Mouse (Mus musculus): Measurements from ENCODE around the gene Gm21915. TPM values are rescaled to one million over a fixed set of nuclear protein-coding genes. Genes with fewer than 3 reads are reported as not detected.

Gm21915 gene
- polyA plus RNA-seq (2015; fragmentation: Nextera tagmentation; extraction: Ambion mirVana) = not detected in 2 replicates

- ATAC-seq (ENCODE audit: low read depth) = no peak
- no peak within 1 kb of the TSS for H3K4me3 ChIP-seq (ENCODE audit: low read depth, low read length)
- no peak within 1 kb of the TSS for H3K4me2 ChIP-seq (ENCODE audit: low read depth, low read length)
- 57% methylated on average over 3 of the region's 3 CpGs for WGBS (ENCODE audit: insufficient replicate concordance)
- no peaks in the 10 kb centered on the region for H3K4me1 ChIP-seq (ENCODE audit: control insufficient read depth, low read depth, low read length)
- no peak within 1 kb of the TSS for H3K9ac ChIP-seq (ENCODE audit: low read depth, low read length)
- H3K27me3 ChIP-seq (ENCODE audit: control insufficient read depth, insufficient read depth, low read depth, low read length) = no peaks in the 10 kb centered on the region
- no peaks in the 10 kb centered on the region for H3K36me3 ChIP-seq (ENCODE audit: control insufficient read depth, insufficient read depth)
- no peak within 1 kb of the TSS for H3K27ac ChIP-seq (ENCODE audit: low read length)
- H3K9me3 ChIP-seq (replicated peaks; ENCODE audit: control insufficient read depth, low read length) = no peaks in the 10 kb centered on the region
These were observed at the start of gene Gm21915 for GRCm38 (mm10) chr9:40670313-40670712. Gm21915 (plus strand) TSS chr9:40670613.

- Histone ChIP-seq H3K4me2 (ENCODE audit: low read depth, low read length) (no peak overlapping the region), H3K4me3 (ENCODE audit: low read depth, low read length) (no peak overlapping the region), H3K36me3 (ENCODE audit: control insufficient read depth, insufficient read depth) (no peaks in the 10 kb centered on the region), H3K4me1 (ENCODE audit: control insufficient read depth, low read depth, low read length) (no peaks in the 10 kb centered on the region; the same call in 1 of the 2 replicates), H3K27me3 (ENCODE audit: control insufficient read depth, insufficient read depth, low read depth, low read length) (peaks cover 8% of the 10 kb centered on the region), H3K9me3 (replicated peaks; ENCODE audit: control insufficient read depth, low read length) (no peaks in the 10 kb centered on the region), H3K9ac (ENCODE audit: low read depth, low read length) (no peak overlapping the region), H3K27ac (ENCODE audit: low read length) (no peak overlapping the region)
- 78% methylated on average over 3 of the region's 3 CpGs for WGBS (ENCODE audit: insufficient replicate concordance)
- no peak for ATAC-seq (ENCODE audit: low read depth)
These were observed 48.1 kb upstream of the Gm21915 start for GRCm38 (mm10) chr9:40622265-40622664.

GRCm38 (mm10) chr9:40622793-40623192, 47.6 kb upstream of the Gm21915 start:
- Histone ChIP-seq H3K4me3 (ENCODE audit: low read depth, low read length) (no peak overlapping the region), H3K36me3 (ENCODE audit: control insufficient read depth, insufficient read depth) (no peaks in the 10 kb centered on the region), H3K9me3 (replicated peaks; ENCODE audit: control insufficient read depth, low read length) (no peaks in the 10 kb centered on the region), H3K9ac (ENCODE audit: low read depth, low read length) (no peak overlapping the region), H3K27ac (ENCODE audit: low read length) (no peak overlapping the region), H3K27me3 (ENCODE audit: control insufficient read depth, insufficient read depth, low read depth, low read length) (peaks cover 5% of the 10 kb centered on the region), H3K4me2 (ENCODE audit: low read depth, low read length) (no peak overlapping the region), H3K4me1 (ENCODE audit: control insufficient read depth, low read depth, low read length) (no peaks in the 10 kb centered on the region)
- ATAC-seq (ENCODE audit: low read depth) = no peak
- WGBS (ENCODE audit: insufficient replicate concordance) = 54% methylated on average over 4 of the region's 4 CpGs

- no peak overlapping the region for H3K4me2 ChIP-seq (ENCODE audit: low read depth, low read length)
- no peaks in the 10 kb centered on the region for H3K36me3 ChIP-seq (ENCODE audit: control insufficient read depth, insufficient read depth)
- ATAC-seq (ENCODE audit: low read depth) = no peak
- H3K9me3 ChIP-seq (replicated peaks; ENCODE audit: control insufficient read depth, low read length) = no peaks in the 10 kb centered on the region
- no peak overlapping the region for H3K4me3 ChIP-seq (ENCODE audit: low read depth, low read length)
- 50% methylated on average over 3 of the region's 3 CpGs for WGBS (ENCODE audit: insufficient replicate concordance)
- H3K9ac ChIP-seq (ENCODE audit: low read depth, low read length) = no peak overlapping the region
- no peak overlapping the region for H3K27ac ChIP-seq (ENCODE audit: low read length)
- peaks cover 3% of the 10 kb centered on the region; the same call in 1 of the 2 replicates for H3K4me1 ChIP-seq (ENCODE audit: control insufficient read depth, low read depth, low read length)
- H3K27me3 ChIP-seq (ENCODE audit: control insufficient read depth, insufficient read depth, low read depth, low read length) = no peaks in the 10 kb centered on the region
These were observed 45.1 kb upstream of the Gm21915 start for GRCm38 (mm10) chr9:40625341-40625740.

GRCm38 (mm10) chr9:40626566-40626965, 43.8 kb upstream of the Gm21915 start:
- 55% methylated on average over 11 of the region's 11 CpGs for WGBS (ENCODE audit: insufficient replicate concordance)
- ATAC-seq (ENCODE audit: low read depth) = no peak
- no peaks in the 10 kb centered on the region for H3K36me3 ChIP-seq (ENCODE audit: control insufficient read depth, insufficient read depth)

GRCm38 (mm10) chr9:40627146-40627713, 43.2 kb upstream of the Gm21915 start:
- Histone ChIP-seq H3K27ac (ENCODE audit: low read length) (no peak overlapping the region), H3K4me3 (ENCODE audit: low read depth, low read length) (no peak overlapping the region), H3K9ac (ENCODE audit: low read depth, low read length) (no peak overlapping the region), H3K4me1 (ENCODE audit: control insufficient read depth, low read depth, low read length) (peaks cover 3% of the 10 kb centered on the region; the same call in 1 of the 2 replicates), H3K4me2 (ENCODE audit: low read depth, low read length) (no peak overlapping the region), H3K36me3 (ENCODE audit: control insufficient read depth, insufficient read depth) (no peaks in the 10 kb centered on the region), H3K27me3 (ENCODE audit: control insufficient read depth, insufficient read depth, low read depth, low read length) (no peaks in the 10 kb centered on the region), H3K9me3 (replicated peaks; ENCODE audit: control insufficient read depth, low read length) (no peaks in the 10 kb centered on the region)
- 60% methylated on average over 9 of the region's 9 CpGs for WGBS (ENCODE audit: insufficient replicate concordance)
- no peak for ATAC-seq (ENCODE audit: low read depth)

More at GRCm38 (mm10) chr9:40626566-40626965, 43.8 kb upstream of the Gm21915 start:
- Histone ChIP-seq H3K4me3 (ENCODE audit: low read depth, low read length) (no peak overlapping the region), H3K4me1 (ENCODE audit: control insufficient read depth, low read depth, low read length) (peaks cover 3% of the 10 kb centered on the region; the same call in 1 of the 2 replicates), H3K9me3 (replicated peaks; ENCODE audit: control insufficient read depth, low read length) (no peaks in the 10 kb centered on the region), H3K4me2 (ENCODE audit: low read depth, low read length) (no peak overlapping the region), H3K27ac (ENCODE audit: low read length) (no peak overlapping the region), H3K9ac (ENCODE audit: low read depth, low read length) (no peak overlapping the region), H3K27me3 (ENCODE audit: control insufficient read depth, insufficient read depth, low read depth, low read length) (no peaks in the 10 kb centered on the region)

- Histone ChIP-seq H3K4me3 (ENCODE audit: low read depth, low read length) (no peak overlapping the region), H3K27me3 (ENCODE audit: control insufficient read depth, insufficient read depth, low read depth, low read length) (no peaks in the 10 kb centered on the region), H3K36me3 (ENCODE audit: control insufficient read depth, insufficient read depth) (no peaks in the 10 kb centered on the region), H3K9ac (ENCODE audit: low read depth, low read length) (no peak overlapping the region), H3K4me1 (ENCODE audit: control insufficient read depth, low read depth, low read length) (peaks cover 3% of the 10 kb centered on the region; the same call in 1 of the 2 replicates), H3K9me3 (replicated peaks; ENCODE audit: control insufficient read depth, low read length) (no peaks in the 10 kb centered on the region), H3K4me2 (ENCODE audit: low read depth, low read length) (no peak overlapping the region), H3K27ac (ENCODE audit: low read length) (no peak overlapping the region)
- peak; percentile 61 for ATAC-seq (ENCODE audit: low read depth)
- WGBS (ENCODE audit: insufficient replicate concordance) = 52% methylated on average over 20 of the region's 20 CpGs
These were observed 42.0 kb upstream of the Gm21915 start for GRCm38 (mm10) chr9:40628130-40629069.

- Histone ChIP-seq H3K36me3 (ENCODE audit: control insufficient read depth, insufficient read depth) (no peaks in the 10 kb centered on the region), H3K27ac (ENCODE audit: low read length) (no peak overlapping the region), H3K4me2 (ENCODE audit: low read depth, low read length) (no peak overlapping the region), H3K9ac (ENCODE audit: low read depth, low read length) (no peak overlapping the region), H3K9me3 (replicated peaks; ENCODE audit: control insufficient read depth, low read length) (no peaks in the 10 kb centered on the region), H3K4me1 (ENCODE audit: control insufficient read depth, low read depth, low read length) (peaks cover 3% of the 10 kb centered on the region; the same call in 1 of the 2 replicates), H3K27me3 (ENCODE audit: control insufficient read depth, insufficient read depth, low read depth, low read length) (no peaks in the 10 kb centered on the region), H3K4me3 (ENCODE audit: low read depth, low read length) (no peak overlapping the region)
- no peak for ATAC-seq (ENCODE audit: low read depth)
- WGBS (ENCODE audit: insufficient replicate concordance) = 72% methylated on average over 13 of the region's 13 CpGs
These were observed 41.0 kb upstream of the Gm21915 start for GRCm38 (mm10) chr9:40629441-40629840.

GRCm38 (mm10) chr9:40631101-40631500, 39.3 kb upstream of the Gm21915 start:
- no peak overlapping the region for H3K4me2 ChIP-seq (ENCODE audit: low read depth, low read length)
- H3K27me3 ChIP-seq (ENCODE audit: control insufficient read depth, insufficient read depth, low read depth, low read length) = no peaks in the 10 kb centered on the region
- H3K9ac ChIP-seq (ENCODE audit: low read depth, low read length) = no peak overlapping the region
- no peaks in the 10 kb centered on the region for H3K36me3 ChIP-seq (ENCODE audit: control insufficient read depth, insufficient read depth)
- 31% methylated on average over 6 of the region's 6 CpGs for WGBS (ENCODE audit: insufficient replicate concordance)
- no peaks in the 10 kb centered on the region for H3K9me3 ChIP-seq (replicated peaks; ENCODE audit: control insufficient read depth, low read length)
- H3K27ac ChIP-seq (ENCODE audit: low read length) = no peak overlapping the region
- no peak overlapping the region for H3K4me3 ChIP-seq (ENCODE audit: low read depth, low read length)
- peaks cover 3% of the 10 kb centered on the region; the same call in 1 of the 2 replicates for H3K4me1 ChIP-seq (ENCODE audit: control insufficient read depth, low read depth, low read length)
- ATAC-seq (ENCODE audit: low read depth) = peak; percentile 24; the same call in 1 of the 2 replicates

Data from liver, embryonic 16.5 days (tissue).